Mouse (Mus musculus): Measurements from ENCODE around the gene Ms4a3.

DNA sequence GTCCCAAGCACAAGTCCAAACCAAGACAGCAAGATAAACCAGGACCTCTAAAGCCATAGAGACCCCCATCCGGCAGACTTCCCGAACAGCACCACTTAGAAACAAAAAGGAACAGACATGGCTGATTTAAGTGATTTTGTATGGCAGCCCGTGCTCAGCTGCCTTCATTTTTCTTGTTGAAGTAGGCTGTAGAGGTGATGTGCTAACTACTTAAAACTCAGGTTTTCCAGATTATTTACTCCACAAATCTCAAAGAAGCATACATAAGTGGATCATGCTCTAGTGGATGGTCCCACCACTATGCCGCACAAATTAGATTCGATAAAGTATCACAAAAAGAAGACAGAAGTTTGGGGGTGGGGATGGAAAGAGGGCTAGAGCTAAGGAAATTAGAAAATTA lies 19.8 kb upstream of the Ms4a3 start, which contains the start of gene Oosp2:
- no peak for TF ChIP-seq POLR2A (IDR thresholded peaks at IDR 0.05; ENCODE audit: control insufficient read depth, extremely low read depth, insufficient read depth, low read length, poor library complexity)
- TF ChIP-seq CTCF (IDR thresholded peaks at IDR 0.05; ENCODE audit: borderline replicate concordance, control insufficient read depth, extremely low read depth, insufficient read depth, low read length, poor library complexity), result no peak
